Mouse (Mus musculus) limb, embryonic 14.5 days (tissue): ENCODE results near the gene Ptpn14. TPM values are rescaled to one million over a fixed set of nuclear protein-coding genes. Genes with fewer than 3 reads are reported as not detected.

Source experiments
- ATAC-seq: fragments of 200-750 bp; cut with Nextera tagmentation; 2 replicates; pipeline ENCODE4 v1.8.0; 2017; ENCODE audit warnings: low read depth, moderate number of reproducible peaks, moderate TSS enrichment; ENCODE audit not compliant: low FRiP score
- DNase-seq: peaks from one replicate; pipeline ENCODE4 v3.0.0-alpha.2; 2015; ENCODE audit warnings: low spot score
- H3K27ac ChIP-seq: fragments of 300-500 bp; sonication (generic); replicated peaks from 2 replicates; pipeline ENCODE4 v1.5.1; 2014; ENCODE audit warnings: low read depth, mild to moderate bottlenecking, low read length, moderate library complexity, mixed read lengths
- H3K27me3 ChIP-seq: fragments of 300-500 bp; sonication (generic); 2 replicates; pipeline ENCODE4 v1.6.1; 2014; ENCODE audit warnings: low read length, mixed read lengths; ENCODE audit not compliant: control insufficient read depth, insufficient read depth
- H3K36me3 ChIP-seq: fragments of 300-500 bp; sonication (generic); 2 replicates; pipeline ENCODE4 v1.6.1; 2014; ENCODE audit warnings: mild to moderate bottlenecking, low read length, moderate library complexity, mixed read lengths; ENCODE audit not compliant: control insufficient read depth, insufficient read depth
- H3K4me1 ChIP-seq: fragments of 300-500 bp; sonication (generic); 2 replicates; pipeline ENCODE4 v1.6.1; 2014; ENCODE audit warnings: antibody characterized with exemption, low read length, mixed read lengths; ENCODE audit not compliant: control insufficient read depth, insufficient read depth
- H3K4me2 ChIP-seq: fragments of 300-500 bp; sonication (generic); replicated peaks from 2 replicates; pipeline ENCODE4 v1.6.1; 2014; ENCODE audit warnings: low read depth, mild to moderate bottlenecking, low read length, moderate library complexity; ENCODE audit not compliant: severe bottlenecking
- H3K4me3 ChIP-seq: fragments of 300-500 bp; sonication (generic); replicated peaks from 2 replicates; pipeline ENCODE4 v1.5.1; 2014; ENCODE audit warnings: low read length
- H3K9ac ChIP-seq: fragments of 300-500 bp; sonication (generic); 2 replicates; pipeline ENCODE4 v1.6.1; 2014; ENCODE audit warnings: mild to moderate bottlenecking, low read depth, low read length, moderate library complexity; ENCODE audit not compliant: severe bottlenecking
- H3K9me3 ChIP-seq: fragments of 300-500 bp; sonication (generic); 2 replicates; pipeline ENCODE4 v1.6.1; 2016; ENCODE audit warnings: low read length; ENCODE audit not compliant: control insufficient read depth
- POLR2A ChIP-seq: fragments of 200-500 bp; IDR thresholded peaks from 2 replicates; pipeline ENCODE4 v1.8.0; 2012; ENCODE audit warnings: inconsistent platforms, mild to moderate bottlenecking, moderate library complexity, borderline replicate concordance; ENCODE audit not compliant: insufficient read depth, insufficient read length; ENCODE audit errors: extremely low read depth
- WGBS: fragments of 180-500 bp; shearing (Covaris S2); extraction: QIAGEN DNeasy Blood & Tissue Kit; methylation state at CpG from one replicate; pipeline ENCODE4 v1.1.7; 2014; 5-methylcytosine and 5-hydroxymethylcytosine counted together
- polyA plus RNA-seq, 2 experiments: library from polyadenylated mRNA; depleted of rRNA in 1 of 2; stranded (reverse) in 1 of 2; unstranded in 1 of 2; fragments of >200 nt; fragmentation: Nextera tagmentation in 1 of 2; extraction: Ambion mirVana in 1 of 2; gene quantifications; 2 replicates each; pipeline versions ENCODE4 v1.2.1 to v1.2.3; 2012 to 2014

The Ptpn14 gene
- polyA plus RNA-seq, 2 experiments, result 16.1 to 21.8 TPM

DNA sequence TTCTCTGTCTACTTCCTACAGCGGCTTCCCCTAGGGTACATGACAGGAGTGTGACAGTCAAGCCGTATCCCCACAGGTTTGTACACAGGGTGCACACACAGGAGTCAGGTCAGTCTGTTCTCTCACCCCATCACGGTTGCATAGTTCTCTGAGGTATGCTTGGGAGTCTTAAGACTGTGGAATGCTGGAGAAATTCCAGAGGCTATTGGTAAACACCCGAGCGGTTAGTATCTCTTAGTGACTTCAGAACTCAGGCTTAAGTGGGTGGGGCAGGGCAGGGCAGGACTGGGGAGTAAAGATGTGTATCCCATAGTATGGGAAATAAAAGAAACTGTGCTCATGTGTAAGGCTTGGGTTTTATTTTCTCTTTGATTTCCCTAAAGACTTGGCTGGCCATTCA is 50.3 kb downstream of the Ptpn14 start:
- Histone ChIP-seq H3K27ac (peak overlapping the region; percentile 19; the same call in 1 of the 2 replicates), H3K9me3 (no peaks in the 10 kb centered on the region), H3K9ac (no peak overlapping the region), H3K4me2 (no peak overlapping the region), H3K36me3 (no peaks in the 10 kb centered on the region), H3K4me3 (no peak overlapping the region), H3K4me1 (peaks cover 32% of the 10 kb centered on the region), H3K27me3 (no peaks in the 10 kb centered on the region)
- DNase-seq (peak; percentile 58), ATAC-seq (no peak)
- WGBS, result 39% methylated on average over 5 of the region's 5 CpGs
- no peak for TF ChIP-seq POLR2A

DNA sequence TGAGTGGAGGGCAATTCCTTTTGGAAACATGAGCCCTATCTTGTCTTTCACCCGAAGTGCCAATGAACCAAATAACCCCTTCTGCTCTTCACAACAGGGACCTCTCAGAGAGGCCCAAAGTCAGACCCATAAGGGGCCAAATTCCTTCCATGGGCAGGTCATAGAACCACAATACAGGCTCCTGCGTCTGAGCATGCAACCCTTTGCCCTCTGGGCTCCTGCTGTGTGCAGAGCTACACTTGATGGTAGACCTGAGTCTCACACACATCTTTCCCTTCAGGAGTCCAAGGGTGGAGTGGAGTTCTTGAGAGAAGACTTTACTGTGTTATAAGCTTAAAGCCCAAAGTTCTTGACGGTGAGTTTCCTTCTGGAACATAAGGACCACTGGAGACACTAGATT is 51.2 kb downstream of the Ptpn14 start:
- DNase-seq (no peak), ATAC-seq (no peak)
- no peak overlapping the region for H3K4me3 ChIP-seq
- no peak overlapping the region for H3K27ac ChIP-seq
- TF ChIP-seq POLR2A, result no peak
- H3K4me2 ChIP-seq, result no peak overlapping the region
- no peak overlapping the region for H3K9ac ChIP-seq
- 55% methylated on average over 3 of the region's 3 CpGs for WGBS
- peaks cover 29% of the 10 kb centered on the region for H3K4me1 ChIP-seq
- no peaks in the 10 kb centered on the region for H3K27me3 ChIP-seq
- no peaks in the 10 kb centered on the region for H3K9me3 ChIP-seq
- H3K36me3 ChIP-seq, result no peaks in the 10 kb centered on the region

DNA sequence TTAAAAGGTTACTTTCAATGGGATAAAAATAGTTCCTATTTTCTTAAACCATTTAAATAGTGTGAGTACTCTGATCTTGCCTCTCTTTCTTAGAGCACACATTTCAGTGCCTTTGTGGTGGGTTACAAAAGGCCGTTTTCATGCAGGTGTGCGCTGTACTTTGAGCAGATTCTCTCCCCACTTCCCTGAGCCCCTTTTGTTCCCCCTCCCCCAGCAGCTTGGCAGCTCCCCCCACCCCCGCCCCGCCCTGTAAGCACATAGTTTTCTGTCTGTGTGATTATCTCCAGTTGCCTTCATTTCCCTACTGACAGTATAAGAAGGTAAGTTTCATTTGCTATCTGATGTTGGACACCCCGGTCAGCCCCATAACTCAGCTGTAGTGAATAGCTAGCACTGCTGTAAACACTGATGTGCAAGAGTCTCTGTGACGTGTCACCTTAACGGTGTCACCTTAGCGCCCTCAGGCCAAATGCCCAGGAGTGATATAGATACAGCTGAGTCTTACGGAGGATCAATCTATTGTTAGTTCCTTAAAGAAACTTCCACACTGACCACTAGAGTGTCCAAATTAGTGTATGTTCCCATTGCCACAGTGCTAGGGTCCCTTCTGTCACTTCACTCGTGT is 53.8 kb downstream of the Ptpn14 start:
- H3K4me3 ChIP-seq, result no peak overlapping the region
- no peaks in the 10 kb centered on the region for H3K36me3 ChIP-seq
- no peaks in the 10 kb centered on the region for H3K27me3 ChIP-seq
- no peaks in the 10 kb centered on the region for H3K9me3 ChIP-seq
- H3K9ac ChIP-seq, result no peak overlapping the region
- WGBS, result 60% methylated on average over 10 of the region's 10 CpGs
- no peak overlapping the region for H3K4me2 ChIP-seq
- H3K27ac ChIP-seq, result no peak overlapping the region
- ATAC-seq (no peak), DNase-seq (no peak)
- H3K4me1 ChIP-seq, result peaks cover 29% of the 10 kb centered on the region
- no peak for TF ChIP-seq POLR2A

DNA sequence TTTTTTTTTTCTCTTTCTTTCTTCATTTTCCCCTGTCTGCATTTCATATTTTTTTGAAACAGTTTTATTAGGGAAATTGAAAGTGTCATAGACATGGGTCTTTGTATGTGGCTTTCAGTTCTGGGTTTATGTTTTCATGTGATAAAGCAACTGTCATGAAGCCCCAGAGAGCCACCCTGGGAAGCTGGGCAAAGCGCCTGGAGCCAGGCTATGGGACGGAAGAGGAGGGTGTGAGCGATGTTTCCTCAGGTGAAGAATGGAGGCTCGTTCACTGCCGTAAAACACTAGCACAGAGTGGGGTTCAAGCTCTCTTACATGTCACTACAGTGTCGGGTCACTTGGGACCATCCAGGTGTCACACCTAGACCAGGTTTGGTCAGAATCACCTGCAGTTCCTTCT is 54.6 kb downstream of the Ptpn14 start:
- WGBS, result 85% methylated on average over 6 of the region's 6 CpGs
- no peak for TF ChIP-seq POLR2A
- H3K27me3 ChIP-seq, result no peaks in the 10 kb centered on the region

GRCm38 (mm10) chr1:189784503-189784902 is 56.4 kb downstream of the Ptpn14 start:
- Histone ChIP-seq H3K9me3 (no peaks in the 10 kb centered on the region), H3K27ac (no peak overlapping the region), H3K36me3 (no peaks in the 10 kb centered on the region), H3K9ac (no peak overlapping the region), H3K4me2 (no peak overlapping the region), H3K27me3 (no peaks in the 10 kb centered on the region), H3K4me3 (no peak overlapping the region), H3K4me1 (peaks cover 7% of the 10 kb centered on the region)
- no peak for ATAC-seq
- TF ChIP-seq POLR2A, result no peak
- DNase-seq, result no peak
- WGBS, result 72% methylated on average over 7 of the region's 7 CpGs

More for the DNA sequence above, 54.6 kb downstream of the Ptpn14 start:
- no peak overlapping the region for H3K9ac ChIP-seq
- no peak overlapping the region for H3K27ac ChIP-seq
- H3K9me3 ChIP-seq, result no peaks in the 10 kb centered on the region
- ATAC-seq, result no peak
- DNase-seq, result no peak
- H3K36me3 ChIP-seq, result no peaks in the 10 kb centered on the region
- no peak overlapping the region for H3K4me2 ChIP-seq
- H3K4me3 ChIP-seq, result no peak overlapping the region
- peaks cover 24% of the 10 kb centered on the region for H3K4me1 ChIP-seq
